Mouse (Mus musculus) midbrain, postnatal 0 days (tissue): ENCODE data around the gene F2r. TPM values are rescaled to one million over a fixed set of nuclear protein-coding genes. Genes with fewer than 3 reads are reported as not detected.

ENCODE experiments used
- ATAC-seq: fragments of 200-750 bp; cut with Nextera tagmentation; 2 replicates; pipeline ENCODE4 v1.8.0; 2017; ENCODE audit warnings: moderate number of reproducible peaks, mild to moderate bottlenecking, moderate TSS enrichment, moderate library complexity; ENCODE audit not compliant: low FRiP score
- DNase-seq: peaks from one replicate; pipeline ENCODE4 v3.0.0-alpha.2; 2015; ENCODE audit warnings: low spot score
- H3K27ac ChIP-seq: fragments of 300-500 bp; sonication (generic); 2 replicates; pipeline ENCODE4 v1.5.1; 2014; ENCODE audit warnings: low read depth, mild to moderate bottlenecking, low read length, mixed read lengths
- H3K27me3 ChIP-seq: fragments of 300-500 bp; sonication (generic); 2 replicates; pipeline ENCODE4 v1.6.1; 2014; ENCODE audit warnings: low read length, control low read depth, mixed read lengths; ENCODE audit not compliant: insufficient read depth
- H3K36me3 ChIP-seq: fragments of 300-500 bp; sonication (generic); 2 replicates; pipeline ENCODE4 v1.6.1; 2014; ENCODE audit warnings: low read length, control low read depth, mixed read lengths; ENCODE audit not compliant: insufficient read depth
- H3K4me1 ChIP-seq: fragments of 300-500 bp; sonication (generic); 2 replicates; pipeline ENCODE4 v1.6.1; 2014; ENCODE audit warnings: mild to moderate bottlenecking, control low read depth, antibody characterized with exemption, low read length, mixed read lengths; ENCODE audit not compliant: insufficient read depth
- H3K4me2 ChIP-seq: fragments of 300-500 bp; sonication (generic); 2 replicates; pipeline ENCODE4 v1.6.1; 2014; ENCODE audit warnings: low read depth, mild to moderate bottlenecking, low read length, mixed read lengths; ENCODE audit not compliant: poor library complexity, severe bottlenecking
- H3K4me3 ChIP-seq: fragments of 300-500 bp; sonication (generic); 2 replicates; pipeline ENCODE4 v1.5.1; 2014; ENCODE audit warnings: low read depth, mild to moderate bottlenecking, low read length, moderate library complexity
- H3K9ac ChIP-seq: fragments of 300-500 bp; sonication (generic); replicated peaks from 2 replicates; pipeline ENCODE4 v1.6.1; 2014; ENCODE audit warnings: mild to moderate bottlenecking, low read length, moderate library complexity, mixed read lengths; ENCODE audit not compliant: poor library complexity, severe bottlenecking
- H3K9me3 ChIP-seq: fragments of 300-500 bp; sonication (generic); 2 replicates; pipeline ENCODE4 v1.6.1; 2016; ENCODE audit warnings: low read length, control low read depth
- CTCF ChIP-seq: IDR thresholded peaks from 2 replicates; pipeline ENCODE4 v1.5.1; 2016; ENCODE audit warnings: antibody characterized with exemption, mild to moderate bottlenecking
- WGBS: fragments of 180-500 bp; shearing (Covaris S2); extraction: QIAGEN DNeasy Blood & Tissue Kit; methylation state at CpG from one replicate; pipeline ENCODE4 v1.1.7; 2014; 5-methylcytosine and 5-hydroxymethylcytosine counted together
- polyA plus RNA-seq: library from polyadenylated mRNA; unstranded; fragments of >200 nt; fragmentation: Nextera tagmentation; extraction: Ambion mirVana; gene quantifications from 2 replicates; pipeline ENCODE4 v1.2.1, GENCODE M21; 2015
- total RNA-seq: library from RNA; depleted of rRNA; stranded (reverse); fragments of >200 nt; gene quantifications from 2 replicates; pipeline ENCODE4 v1.2.3, GENCODE M21; 2014

F2r gene
- total and polyA plus RNA-seq, 2 experiments from 2014 or later, result 28.8 to 48.3 TPM

GRCm38 (mm10) chr13:95584898-95585297 lies 33.4 kb downstream of the F2r start:
- no peaks in the 10 kb centered on the region for H3K27me3 ChIP-seq
- H3K9me3 ChIP-seq, result no peaks in the 10 kb centered on the region
- 91% methylated on average over 5 of the region's 5 CpGs for WGBS
- no peak for TF ChIP-seq CTCF
- DNase-seq (no peak), ATAC-seq (no peak)
- no peak overlapping the region for H3K27ac ChIP-seq
- no peaks in the 10 kb centered on the region for H3K36me3 ChIP-seq
- H3K4me3 ChIP-seq, result no peak overlapping the region
- no peaks in the 10 kb centered on the region; the same call in 1 of the 2 replicates for H3K4me1 ChIP-seq
- H3K9ac ChIP-seq, result no peak overlapping the region
- no peak overlapping the region for H3K4me2 ChIP-seq

GRCm38 (mm10) chr13:95583237-95584189 lies 34.8 kb downstream of the F2r start:
- no peak overlapping the region for H3K4me3 ChIP-seq
- peak; percentile 71 for DNase-seq
- H3K9me3 ChIP-seq, result no peaks in the 10 kb centered on the region
- peak overlapping the region; percentile 13 for H3K4me2 ChIP-seq
- no peak overlapping the region for H3K27ac ChIP-seq
- H3K27me3 ChIP-seq, result no peaks in the 10 kb centered on the region
- no peak overlapping the region for H3K9ac ChIP-seq
- no peaks in the 10 kb centered on the region; the same call in 1 of the 2 replicates for H3K4me1 ChIP-seq
- TF ChIP-seq CTCF, result no peak
- peak; percentile 78 for ATAC-seq
- no peaks in the 10 kb centered on the region for H3K36me3 ChIP-seq
- WGBS, result 47% methylated on average over 19 of the region's 19 CpGs

- H3K4me2 ChIP-seq, result no peak overlapping the region
- H3K4me1 ChIP-seq, result no peaks in the 10 kb centered on the region; the same call in 1 of the 2 replicates
- no peak overlapping the region for H3K9ac ChIP-seq
- ATAC-seq (no peak), DNase-seq (no peak)
- 28% methylated on average over 1 of the region's 1 CpGs for WGBS
- no peaks in the 10 kb centered on the region for H3K36me3 ChIP-seq
- TF ChIP-seq CTCF, result no peak
- no peaks in the 10 kb centered on the region for H3K9me3 ChIP-seq
- no peak overlapping the region for H3K27ac ChIP-seq
- H3K4me3 ChIP-seq, result no peak overlapping the region
- H3K27me3 ChIP-seq, result no peaks in the 10 kb centered on the region
These were observed 36.4 kb downstream of the F2r start for GRCm38 (mm10) chr13:95581850-95582249.

DNA sequence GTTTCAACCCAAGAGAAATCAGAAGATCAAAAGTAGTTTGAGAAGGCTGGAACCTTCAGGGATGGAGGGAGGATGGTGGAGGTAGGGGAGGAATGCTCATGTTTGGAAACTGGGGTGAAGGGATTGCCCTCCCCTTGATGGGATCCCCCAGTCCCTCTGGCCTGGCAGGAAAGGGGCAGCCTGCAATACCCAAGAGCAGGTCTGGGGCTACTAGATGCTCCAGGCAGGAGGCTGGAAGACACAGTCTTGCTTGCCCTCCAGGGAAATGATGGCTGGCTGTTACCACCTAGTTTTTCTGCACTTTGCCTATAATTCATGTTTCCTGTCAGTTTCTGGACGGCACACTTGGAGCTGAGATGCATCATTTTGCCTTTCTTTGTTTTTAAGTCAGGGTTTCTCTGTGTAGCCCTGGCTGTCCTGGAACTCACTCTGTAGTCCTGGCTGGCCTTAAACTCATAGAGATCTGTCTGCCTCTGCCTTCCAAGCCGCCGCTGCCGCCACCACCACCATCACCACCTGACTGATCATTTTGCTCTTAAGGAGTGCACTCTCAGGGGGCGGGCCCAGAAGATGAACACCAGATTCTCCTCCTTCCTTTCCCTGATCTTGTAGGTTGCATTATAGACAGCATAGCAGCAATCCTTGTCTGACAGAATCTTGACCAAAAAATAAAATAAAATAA lies 40.1 kb downstream of the F2r start:
- H3K4me3 ChIP-seq, result no peak overlapping the region
- WGBS, result 97% methylated on average over 5 of the region's 5 CpGs
- no peaks in the 10 kb centered on the region for H3K27me3 ChIP-seq
- H3K27ac ChIP-seq, result no peak overlapping the region
- DNase-seq, result no peak
- no peak overlapping the region for H3K4me2 ChIP-seq
- no peak for TF ChIP-seq CTCF
- H3K9ac ChIP-seq, result no peak overlapping the region
- H3K9me3 ChIP-seq, result no peaks in the 10 kb centered on the region
- no peaks in the 10 kb centered on the region for H3K36me3 ChIP-seq
- H3K4me1 ChIP-seq, result no peaks in the 10 kb centered on the region
- ATAC-seq, result no peak

GRCm38 (mm10) chr13:95570877-95571276 lies 47.4 kb downstream of the F2r start:
- no peak overlapping the region for H3K4me3 ChIP-seq
- H3K9ac ChIP-seq, result no peak overlapping the region
- TF ChIP-seq CTCF, result no peak
- no peak for ATAC-seq
- 99% methylated on average over 4 of the region's 4 CpGs for WGBS
- H3K36me3 ChIP-seq, result no peaks in the 10 kb centered on the region
- no peaks in the 10 kb centered on the region for H3K27me3 ChIP-seq
- no peaks in the 10 kb centered on the region for H3K4me1 ChIP-seq
- H3K4me2 ChIP-seq, result no peak overlapping the region
- no peaks in the 10 kb centered on the region for H3K9me3 ChIP-seq
- H3K27ac ChIP-seq, result no peak overlapping the region
- DNase-seq, result no peak

- Histone ChIP-seq H3K4me2 (no peak overlapping the region), H3K9ac (no peak overlapping the region), H3K4me3 (no peak overlapping the region), H3K4me1 (no peaks in the 10 kb centered on the region), H3K27ac (no peak overlapping the region), H3K36me3 (no peaks in the 10 kb centered on the region), H3K27me3 (no peaks in the 10 kb centered on the region), H3K9me3 (no peaks in the 10 kb centered on the region)
- DNase-seq (no peak), ATAC-seq (no peak)
- TF ChIP-seq CTCF, result no peak
These were observed 49.0 kb downstream of the F2r start for GRCm38 (mm10) chr13:95569326-95569725.
